Mouse (Mus musculus): Measurements from ENCODE around the gene D5Ertd579e. TPM values are rescaled to one million over a fixed set of nuclear protein-coding genes. Genes with fewer than 3 reads are reported as not detected.

The D5Ertd579e gene
- polyA plus RNA-seq (2015; fragmentation: Nextera tagmentation; extraction: Ambion mirVana) = 35.9 and 39.9 TPM in 2 replicates

- Histone ChIP-seq H3K4me1 (replicated peaks; ENCODE audit: control insufficient read depth, insufficient read depth, low read length) (peaks cover 20% of the 10 kb centered on the region), H3K9ac (replicated peaks; ENCODE audit: low read depth, low read length) (peak within 1 kb of the TSS; percentile 93), H3K9me3 (ENCODE audit: control insufficient read depth, low read length) (no peaks in the 10 kb centered on the region), H3K36me3 (ENCODE audit: control insufficient read depth, insufficient read depth) (no peaks in the 10 kb centered on the region), H3K4me2 (ENCODE audit: low read length) (peak within 1 kb of the TSS; percentile 94), H3K27me3 (replicated peaks; ENCODE audit: control insufficient read depth, insufficient read depth, low read length) (no peaks in the 10 kb centered on the region), H3K27ac (ENCODE audit: low read length) (peak within 1 kb of the TSS; percentile 85), H3K4me3 (replicated peaks; ENCODE audit: low read length) (peak within 1 kb of the TSS; percentile 90)
- WGBS = under 1% methylated on average over 71 of the region's 104 CpGs
- ATAC-seq = peak; percentile 97
Observed at GRCm38 (mm10) chr5:36695461-36696231, at the start of gene D5Ertd579e. D5Ertd579e (minus strand) TSS chr5:36696024.

GRCm38 (mm10) chr5:36742126-36742848 is 46.5 kb upstream of the D5Ertd579e start:
- no peak overlapping the region for H3K4me2 ChIP-seq (ENCODE audit: low read length)
- no peak overlapping the region for H3K9ac ChIP-seq (replicated peaks; ENCODE audit: low read depth, low read length)
- WGBS = 41% methylated on average over 16 of the region's 16 CpGs
- H3K4me3 ChIP-seq (replicated peaks; ENCODE audit: low read length) = no peak overlapping the region
- no peaks in the 10 kb centered on the region for H3K27me3 ChIP-seq (replicated peaks; ENCODE audit: control insufficient read depth, insufficient read depth, low read length)
- no peak for ATAC-seq
- no peaks in the 10 kb centered on the region for H3K9me3 ChIP-seq (ENCODE audit: control insufficient read depth, low read length)
- H3K27ac ChIP-seq (ENCODE audit: low read length) = no peak overlapping the region
- H3K4me1 ChIP-seq (replicated peaks; ENCODE audit: control insufficient read depth, insufficient read depth, low read length) = peaks cover 12% of the 10 kb centered on the region
- H3K36me3 ChIP-seq (ENCODE audit: control insufficient read depth, insufficient read depth) = no peaks in the 10 kb centered on the region

- Histone ChIP-seq H3K27ac (ENCODE audit: low read length) (no peak overlapping the region), H3K4me2 (ENCODE audit: low read length) (no peak overlapping the region), H3K27me3 (replicated peaks; ENCODE audit: control insufficient read depth, insufficient read depth, low read length) (no peaks in the 10 kb centered on the region), H3K4me3 (replicated peaks; ENCODE audit: low read length) (no peak overlapping the region), H3K9me3 (ENCODE audit: control insufficient read depth, low read length) (no peaks in the 10 kb centered on the region), H3K36me3 (ENCODE audit: control insufficient read depth, insufficient read depth) (no peaks in the 10 kb centered on the region), H3K4me1 (replicated peaks; ENCODE audit: control insufficient read depth, insufficient read depth, low read length) (no peaks in the 10 kb centered on the region), H3K9ac (replicated peaks; ENCODE audit: low read depth, low read length) (no peak overlapping the region)
- ATAC-seq = no peak
- 59% methylated on average over 4 of the region's 4 CpGs for WGBS
Observed at GRCm38 (mm10) chr5:36739829-36740228, 44.0 kb upstream of the D5Ertd579e start.

GRCm38 (mm10) chr5:36738799-36739615 is 43.2 kb upstream of the D5Ertd579e start:
- H3K9ac ChIP-seq (replicated peaks; ENCODE audit: low read depth, low read length) = no peak overlapping the region

GRCm38 (mm10) chr5:36737765-36738164 is 41.9 kb upstream of the D5Ertd579e start:
- WGBS = 56% methylated on average over 4 of the region's 4 CpGs
- Histone ChIP-seq H3K4me1 (replicated peaks; ENCODE audit: control insufficient read depth, insufficient read depth, low read length) (no peaks in the 10 kb centered on the region), H3K9me3 (ENCODE audit: control insufficient read depth, low read length) (no peaks in the 10 kb centered on the region), H3K4me3 (replicated peaks; ENCODE audit: low read length) (no peak overlapping the region), H3K4me2 (ENCODE audit: low read length) (no peak overlapping the region), H3K27me3 (replicated peaks; ENCODE audit: control insufficient read depth, insufficient read depth, low read length) (no peaks in the 10 kb centered on the region), H3K9ac (replicated peaks; ENCODE audit: low read depth, low read length) (no peak overlapping the region), H3K36me3 (ENCODE audit: control insufficient read depth, insufficient read depth) (no peaks in the 10 kb centered on the region), H3K27ac (ENCODE audit: low read length) (no peak overlapping the region)
- no peak for ATAC-seq

More at GRCm38 (mm10) chr5:36738799-36739615, 43.2 kb upstream of the D5Ertd579e start:
- WGBS = 60% methylated on average over 16 of the region's 16 CpGs
- Histone ChIP-seq H3K9me3 (ENCODE audit: control insufficient read depth, low read length) (no peaks in the 10 kb centered on the region), H3K4me1 (replicated peaks; ENCODE audit: control insufficient read depth, insufficient read depth, low read length) (no peaks in the 10 kb centered on the region), H3K4me2 (ENCODE audit: low read length) (no peak overlapping the region), H3K27ac (ENCODE audit: low read length) (no peak overlapping the region), H3K4me3 (replicated peaks; ENCODE audit: low read length) (no peak overlapping the region), H3K36me3 (ENCODE audit: control insufficient read depth, insufficient read depth) (no peaks in the 10 kb centered on the region), H3K27me3 (replicated peaks; ENCODE audit: control insufficient read depth, insufficient read depth, low read length) (no peaks in the 10 kb centered on the region)
- peak; percentile 85 for ATAC-seq

GRCm38 (mm10) chr5:36736009-36736408 is 40.2 kb upstream of the D5Ertd579e start:
- no peaks in the 10 kb centered on the region for H3K27me3 ChIP-seq (replicated peaks; ENCODE audit: control insufficient read depth, insufficient read depth, low read length)
- no peaks in the 10 kb centered on the region for H3K4me1 ChIP-seq (replicated peaks; ENCODE audit: control insufficient read depth, insufficient read depth, low read length)
- no peak overlapping the region for H3K4me3 ChIP-seq (replicated peaks; ENCODE audit: low read length)
- no peak overlapping the region for H3K4me2 ChIP-seq (ENCODE audit: low read length)
- no peak for ATAC-seq
- H3K9ac ChIP-seq (replicated peaks; ENCODE audit: low read depth, low read length) = no peak overlapping the region
- WGBS = 77% methylated on average over 8 of the region's 8 CpGs
- no peaks in the 10 kb centered on the region for H3K9me3 ChIP-seq (ENCODE audit: control insufficient read depth, low read length)
- H3K27ac ChIP-seq (ENCODE audit: low read length) = no peak overlapping the region
- H3K36me3 ChIP-seq (ENCODE audit: control insufficient read depth, insufficient read depth) = no peaks in the 10 kb centered on the region

- no peaks in the 10 kb centered on the region for H3K27me3 ChIP-seq (replicated peaks; ENCODE audit: control insufficient read depth, insufficient read depth, low read length)
- no peaks in the 10 kb centered on the region for H3K36me3 ChIP-seq (ENCODE audit: control insufficient read depth, insufficient read depth)
- H3K27ac ChIP-seq (ENCODE audit: low read length) = no peak overlapping the region
- H3K9me3 ChIP-seq (ENCODE audit: control insufficient read depth, low read length) = no peaks in the 10 kb centered on the region
- H3K4me2 ChIP-seq (ENCODE audit: low read length) = no peak overlapping the region
- no peaks in the 10 kb centered on the region for H3K4me1 ChIP-seq (replicated peaks; ENCODE audit: control insufficient read depth, insufficient read depth, low read length)
- H3K4me3 ChIP-seq (replicated peaks; ENCODE audit: low read length) = no peak overlapping the region
- H3K9ac ChIP-seq (replicated peaks; ENCODE audit: low read depth, low read length) = no peak overlapping the region
- ATAC-seq = no peak
- WGBS = 89% methylated on average over 6 of the region's 6 CpGs
Observed at GRCm38 (mm10) chr5:36735106-36735505, 39.3 kb upstream of the D5Ertd579e start.

- Histone ChIP-seq H3K4me2 (ENCODE audit: low read length) (no peak overlapping the region), H3K9ac (replicated peaks; ENCODE audit: low read depth, low read length) (no peak overlapping the region), H3K9me3 (ENCODE audit: control insufficient read depth, low read length) (no peaks in the 10 kb centered on the region), H3K4me1 (replicated peaks; ENCODE audit: control insufficient read depth, insufficient read depth, low read length) (no peaks in the 10 kb centered on the region), H3K4me3 (replicated peaks; ENCODE audit: low read length) (no peak overlapping the region), H3K27ac (ENCODE audit: low read length) (no peak overlapping the region), H3K27me3 (replicated peaks; ENCODE audit: control insufficient read depth, insufficient read depth, low read length) (no peaks in the 10 kb centered on the region), H3K36me3 (ENCODE audit: control insufficient read depth, insufficient read depth) (no peaks in the 10 kb centered on the region)
- WGBS = 73% methylated on average over 3 of the region's 3 CpGs
- ATAC-seq = no peak
Observed at GRCm38 (mm10) chr5:36733405-36733804, 37.6 kb upstream of the D5Ertd579e start.

Measured in forebrain, embryonic 16.5 days (tissue).